Mouse (Mus musculus): ENCODE data around the gene Marc2.

Gene Marc2

GRCm38 (mm10) chr1:184853922-184854321 is 7.7 kb upstream of the Marc2 start:
- DNase-seq (ENCODE audit: low spot score): no peak

GRCm38 (mm10) chr1:184853339-184853738 is 7.1 kb upstream of the Marc2 start:
- DNase-seq (ENCODE audit: low spot score): no peak

GRCm38 (mm10) chr1:184851741-184852618 is 5.7 kb upstream of the Marc2 start:
- peak; percentile 35 for DNase-seq (ENCODE audit: low spot score)

- DNase-seq (ENCODE audit: low spot score): no peak
Observed at GRCm38 (mm10) chr1:184851166-184851565, 4.9 kb upstream of the Marc2 start.

GRCm38 (mm10) chr1:184846973-184847372 is 722 bp upstream of the Marc2 start:
- DNase-seq (ENCODE audit: low spot score): no peak

GRCm38 (mm10) chr1:184845111-184846071 is 860 bp downstream of the Marc2 start:
- peak; percentile 88 for DNase-seq (ENCODE audit: low spot score)

- DNase-seq (ENCODE audit: low spot score): peak; percentile 21
Observed at GRCm38 (mm10) chr1:184844326-184845066, 1.8 kb downstream of the Marc2 start.

- DNase-seq (ENCODE audit: low spot score): no peak
Observed at GRCm38 (mm10) chr1:184837649-184838048, 8.6 kb downstream of the Marc2 start.

- no peak for DNase-seq (ENCODE audit: low spot score)
Observed at GRCm38 (mm10) chr1:184836350-184836749, 9.9 kb downstream of the Marc2 start.

- no peak for DNase-seq (ENCODE audit: low spot score)
Observed at GRCm38 (mm10) chr1:184833499-184833898, 12.8 kb downstream of the Marc2 start.

GRCm38 (mm10) chr1:184832211-184832610 is 14.0 kb downstream of the Marc2 start:
- no peak for DNase-seq (ENCODE audit: low spot score)

- no peak for DNase-seq (ENCODE audit: low spot score)
Observed at GRCm38 (mm10) chr1:184829897-184830296, 16.4 kb downstream of the Marc2 start.

- DNase-seq (ENCODE audit: low spot score): no peak
Observed at GRCm38 (mm10) chr1:184827175-184827701, 19.0 kb downstream of the Marc2 start.

- no peak for DNase-seq (ENCODE audit: low spot score)
Observed at GRCm38 (mm10) chr1:184825093-184825492, 21.2 kb downstream of the Marc2 start.

- DNase-seq (ENCODE audit: low spot score): peak; percentile 75
Observed at GRCm38 (mm10) chr1:184824439-184824851, 21.8 kb downstream of the Marc2 start.

- DNase-seq (ENCODE audit: low spot score): no peak
Observed at GRCm38 (mm10) chr1:184822678-184823077, 23.6 kb downstream of the Marc2 start.

GRCm38 (mm10) chr1:184817768-184818167 is 28.5 kb downstream of the Marc2 start:
- no peak for DNase-seq (ENCODE audit: low spot score)

- no peak for DNase-seq (ENCODE audit: low spot score)
Observed at GRCm38 (mm10) chr1:184811716-184812250, 34.5 kb downstream of the Marc2 start.

- DNase-seq (ENCODE audit: low spot score): no peak
Observed at GRCm38 (mm10) chr1:184810780-184811575, 35.3 kb downstream of the Marc2 start, which contains the start of gene Marc1. Gene Marc1, minus strand, starts transcription at chr1:184811313.

- DNase-seq (ENCODE audit: low spot score): no peak
Observed at GRCm38 (mm10) chr1:184809578-184810001, 36.7 kb downstream of the Marc2 start.
